Mouse (Mus musculus): ENCODE results near the gene Agpat2.

The Agpat2 gene

DNA sequence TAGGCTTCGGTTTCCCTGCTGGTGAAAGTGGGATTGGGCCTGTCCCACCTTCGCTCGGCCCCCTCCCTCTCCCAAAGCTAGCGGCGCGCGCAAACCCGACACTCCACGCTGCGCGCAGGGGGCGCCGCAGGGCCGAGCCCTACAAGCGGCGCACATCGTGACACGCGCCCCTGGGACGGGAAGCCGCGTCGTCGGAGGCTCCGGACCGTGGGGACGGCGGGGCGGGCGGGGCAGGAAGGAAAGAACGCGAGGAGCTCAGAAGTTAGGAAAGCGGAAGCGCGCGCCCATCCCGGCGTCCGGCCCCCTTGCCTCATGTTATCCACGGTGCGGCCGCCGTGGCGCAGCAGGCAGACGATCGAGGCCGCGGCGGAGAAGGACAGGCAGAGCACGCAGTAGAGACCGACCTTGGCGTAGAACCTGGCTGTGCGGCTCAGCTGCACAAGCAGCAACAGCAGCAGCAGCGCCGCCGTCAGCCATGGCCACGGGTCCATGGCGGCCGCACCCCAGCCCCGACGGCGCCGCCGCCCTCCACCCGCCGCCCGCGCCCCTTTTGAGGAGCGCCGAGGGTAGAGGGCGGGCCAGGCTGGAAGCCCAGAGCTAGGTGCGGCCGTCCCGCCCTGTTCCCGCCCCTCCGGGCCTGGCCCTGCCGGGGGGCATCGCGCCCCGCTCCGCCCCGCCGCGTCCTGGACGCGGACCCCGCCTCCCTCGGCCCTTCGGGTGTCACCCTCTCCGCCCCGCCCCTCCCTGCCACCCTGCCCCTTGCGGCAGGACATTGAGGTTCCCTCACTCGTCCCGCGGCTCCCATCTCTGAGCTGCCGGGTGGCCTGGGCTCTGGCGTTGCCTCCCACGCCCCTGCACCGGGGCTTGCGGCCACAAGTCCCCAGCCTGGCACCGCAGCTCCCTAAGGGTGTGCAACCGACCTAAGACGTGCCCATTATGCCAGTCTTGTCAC is at the start of gene Agpat2:
Gene Agpat2 (minus strand): TSS at position 698 of the 952 bp plus-strand sequence.
- DNase-seq = peak; percentile 83

DNA sequence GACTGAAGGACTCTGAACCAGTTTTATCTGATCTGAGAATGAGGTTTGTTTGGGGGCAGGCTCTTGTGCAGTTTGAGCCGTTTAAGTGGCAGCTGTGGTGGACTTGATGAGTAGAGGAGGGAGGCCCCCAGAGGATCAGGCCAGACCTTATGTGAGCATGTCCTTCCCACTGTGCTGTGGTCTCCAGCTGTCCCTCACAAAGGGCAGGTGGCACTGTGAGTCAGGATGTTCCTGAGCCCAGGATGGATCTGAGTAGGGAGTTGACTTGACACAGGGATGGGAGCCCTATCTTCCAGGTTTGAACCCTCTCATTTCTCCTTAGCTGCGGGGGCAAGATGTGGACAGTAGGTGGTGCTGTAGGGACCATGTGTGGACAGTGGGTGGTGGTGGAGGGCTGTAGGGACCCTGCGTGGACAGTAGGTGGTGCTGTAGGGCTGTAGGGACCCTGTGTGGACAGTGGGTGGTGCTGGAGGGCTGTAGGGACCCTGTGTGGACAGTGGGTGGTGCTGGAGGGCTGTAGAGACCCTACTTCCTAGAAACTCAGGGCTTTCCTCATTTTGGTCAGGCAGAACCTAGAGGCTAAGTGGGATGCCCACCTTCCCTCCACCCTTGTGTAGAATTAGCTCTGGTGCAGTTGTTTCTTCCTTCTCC is 42.6 kb upstream of the Agpat2 start:
- DNase-seq = peak; percentile 90

DNA sequence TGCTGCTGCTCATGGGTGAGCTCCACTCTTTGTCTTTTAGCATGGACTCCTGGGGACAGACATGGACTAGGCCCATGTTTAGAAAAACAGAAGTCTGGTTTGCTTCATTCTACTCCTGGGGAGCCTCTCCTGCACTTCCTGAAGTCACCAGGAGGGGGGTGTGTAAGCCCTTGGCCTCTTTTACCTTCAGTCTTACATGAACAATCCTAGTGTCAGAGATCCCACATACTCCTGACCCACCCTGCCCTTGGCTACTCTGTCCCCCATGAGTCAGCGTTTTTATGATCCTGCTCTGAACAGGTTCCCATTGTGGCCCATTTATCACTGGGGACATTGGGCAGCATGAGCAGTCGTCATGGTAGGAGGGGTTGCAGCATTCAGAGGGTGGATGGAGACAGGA is 39.7 kb upstream of the Agpat2 start:
- DNase-seq = peak; percentile 58

DNA sequence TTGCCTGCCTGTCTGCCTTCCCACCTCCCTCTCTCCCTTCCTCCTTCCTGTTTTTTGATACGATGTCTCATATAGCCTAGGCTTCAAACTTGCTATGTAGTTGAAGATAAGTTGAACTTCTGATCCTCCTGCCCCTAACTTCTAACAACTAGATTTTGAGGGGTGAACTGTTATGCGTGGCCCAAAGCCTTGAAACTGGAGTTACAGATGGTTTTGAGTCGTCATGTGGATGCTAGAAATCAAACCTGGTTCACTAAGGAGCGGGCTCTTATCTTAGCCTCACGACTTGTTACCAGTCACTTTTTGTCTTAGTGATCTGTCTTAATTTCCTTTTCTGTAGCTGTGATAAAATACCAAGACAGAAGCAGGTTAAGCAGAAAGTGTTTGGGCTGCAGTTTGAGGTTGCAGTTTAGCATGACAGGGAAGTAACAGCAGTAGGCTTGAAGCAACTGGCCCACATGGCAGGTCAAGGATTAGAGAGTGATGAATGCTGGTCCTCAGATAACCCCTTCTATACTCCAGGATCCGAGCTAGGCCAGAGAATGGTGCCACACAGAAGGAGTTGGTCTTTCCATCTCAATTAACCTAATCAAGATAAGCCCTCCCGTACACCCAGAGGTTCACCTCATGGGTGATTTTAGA is 36.9 kb upstream of the Agpat2 start:
- DNase-seq = no peak

DNA sequence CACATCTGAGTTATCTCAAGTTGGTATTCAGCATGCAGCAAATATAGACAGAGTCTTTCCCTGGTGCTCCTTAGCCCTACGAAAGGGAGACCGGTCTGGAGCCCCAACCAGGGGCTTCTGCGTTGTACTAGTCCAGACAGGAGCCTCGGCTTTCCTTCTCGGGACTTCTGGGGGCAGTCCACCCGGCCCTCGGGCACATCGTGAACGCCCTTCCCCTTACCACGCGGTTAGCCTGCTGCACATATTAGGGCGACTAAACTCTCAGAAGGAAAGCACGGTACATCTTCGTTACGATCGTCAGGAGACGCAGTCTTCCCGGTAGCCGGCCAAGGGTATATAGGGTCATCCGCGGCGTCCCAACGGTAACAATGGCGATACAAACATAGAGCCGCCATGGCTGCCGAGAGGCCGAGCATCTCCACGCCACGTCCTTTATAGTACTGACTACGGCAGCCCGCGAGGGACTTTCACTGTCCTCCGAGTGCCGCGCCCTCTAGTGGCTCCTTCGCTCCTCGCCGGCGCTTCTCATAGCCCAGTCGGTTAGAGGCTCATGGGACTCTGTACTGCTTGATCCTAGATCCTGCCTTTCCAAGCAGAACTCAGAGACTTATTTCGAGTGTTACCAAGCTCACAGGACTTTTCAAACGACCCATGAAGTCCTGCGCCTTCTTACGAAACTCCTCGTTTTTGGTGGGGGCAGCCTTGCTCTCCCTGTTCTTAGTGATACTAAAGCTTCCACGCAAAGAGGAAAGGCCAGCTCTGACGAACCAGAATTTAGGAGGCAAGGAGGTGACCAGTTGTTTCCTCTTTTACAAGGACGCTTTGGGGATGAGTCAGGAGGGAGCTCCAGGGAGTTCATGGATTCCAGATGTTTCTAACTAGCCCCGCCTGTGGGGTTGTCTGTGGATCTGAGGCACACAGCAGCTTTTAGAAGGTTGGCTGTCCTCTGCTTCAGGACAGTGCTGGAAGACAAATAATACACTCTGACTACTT is 35.9 kb upstream of the Agpat2 start:
- DNase-seq = peak; percentile 98

DNA sequence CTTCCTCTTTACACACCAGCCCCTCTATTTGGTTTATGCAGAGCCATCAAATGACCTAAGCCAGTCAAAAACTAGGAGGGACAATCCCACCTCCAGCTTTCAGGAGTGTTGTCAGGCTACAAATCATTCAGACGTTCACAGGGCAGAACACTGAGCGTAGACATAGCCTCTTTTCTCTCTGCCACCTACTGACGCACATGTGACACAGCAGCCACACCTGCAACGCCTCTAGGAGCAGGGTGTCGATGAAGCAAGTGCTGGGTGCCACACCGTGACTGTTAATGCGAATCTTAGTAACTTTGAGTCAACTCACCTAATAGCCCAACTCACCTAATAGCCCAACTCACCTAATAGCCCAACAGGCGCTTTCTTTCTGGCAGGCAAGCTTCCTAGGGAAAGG is 34.9 kb upstream of the Agpat2 start:
- DNase-seq = peak; percentile 54

DNA sequence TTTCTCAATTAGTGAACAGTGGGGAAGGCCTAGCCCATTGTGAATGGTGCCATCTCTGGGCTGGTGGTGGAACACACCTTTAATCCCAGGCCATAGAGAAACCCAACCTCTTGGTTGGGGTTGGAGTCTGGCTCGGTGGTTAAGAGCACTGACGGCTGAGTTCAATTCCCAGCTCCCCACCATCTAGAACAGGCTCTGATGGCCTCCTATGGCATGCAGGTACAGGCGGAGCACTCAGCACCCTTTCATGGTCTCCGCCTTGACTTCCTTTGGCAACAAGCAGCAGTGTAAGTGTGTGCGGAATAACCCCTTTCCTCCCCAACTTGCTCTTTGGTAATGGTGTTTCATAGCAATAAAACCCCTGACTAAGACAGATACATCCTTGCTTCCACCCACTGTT is 34.4 kb upstream of the Agpat2 start:
- no peak for DNase-seq

DNA sequence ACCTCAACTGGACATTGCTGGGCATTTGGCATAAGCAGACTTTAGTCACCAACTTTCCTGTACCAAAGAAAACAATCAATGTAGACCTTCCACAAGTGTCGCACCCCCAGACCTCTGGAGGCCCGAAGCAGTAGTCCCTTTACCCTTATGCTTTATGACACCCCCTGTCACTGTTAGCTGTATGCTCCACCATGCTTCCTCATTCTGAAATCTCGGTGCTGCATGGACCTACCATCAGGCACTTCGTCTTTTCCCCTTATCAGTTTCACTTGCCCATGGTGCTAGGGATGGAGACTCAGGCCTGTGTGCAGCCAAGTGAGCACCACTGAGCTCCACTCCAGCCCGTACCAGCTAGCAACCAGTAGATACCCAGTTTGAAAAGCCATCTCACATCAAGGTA is 33.8 kb upstream of the Agpat2 start:
- no peak for DNase-seq

DNA sequence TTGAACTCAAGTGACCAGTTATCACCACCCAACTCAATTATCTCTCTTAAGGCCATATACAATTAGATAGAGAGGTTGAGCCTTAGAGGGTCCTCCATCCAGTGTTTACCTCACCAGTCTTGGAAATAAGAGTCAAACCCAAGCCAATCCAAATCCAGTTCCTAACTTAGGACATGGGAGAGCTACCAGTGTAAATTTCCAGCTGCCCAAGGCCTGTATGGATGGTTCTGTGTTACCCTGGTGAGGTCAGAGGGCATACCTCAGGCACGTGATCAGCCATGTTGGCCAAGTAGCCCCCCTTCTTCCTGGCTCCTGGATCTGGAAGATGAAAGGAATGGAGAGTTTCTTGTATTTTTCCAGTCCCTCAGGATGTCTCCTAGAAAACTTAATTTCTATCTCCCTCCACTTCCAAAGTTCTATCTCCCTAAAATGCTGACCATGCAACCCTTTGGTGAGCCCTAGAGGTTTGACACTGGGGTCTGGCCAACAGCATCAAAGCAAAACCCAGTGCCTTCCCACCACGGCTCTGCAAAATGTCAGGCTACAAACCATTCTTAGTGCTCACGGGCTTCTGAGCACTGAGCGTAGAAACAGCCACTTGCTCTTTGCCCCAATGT is 33.2 kb upstream of the Agpat2 start:
- no peak for DNase-seq

DNA sequence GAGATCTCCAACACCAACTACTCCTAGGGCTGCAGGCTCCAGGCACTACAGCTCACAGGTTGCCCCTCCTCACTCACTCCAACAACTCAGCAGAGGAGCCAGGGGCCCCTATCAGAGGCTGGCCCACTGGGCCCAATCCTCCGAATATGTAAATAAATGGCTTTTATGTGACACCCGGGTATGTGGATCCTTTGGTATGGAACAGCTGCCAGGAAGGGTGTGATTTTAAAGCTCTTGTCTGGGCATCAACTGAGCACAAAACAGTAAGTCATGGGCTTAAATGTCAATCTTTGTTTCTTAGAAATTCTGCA is 32.1 kb upstream of the Agpat2 start:
- no peak for DNase-seq

DNA sequence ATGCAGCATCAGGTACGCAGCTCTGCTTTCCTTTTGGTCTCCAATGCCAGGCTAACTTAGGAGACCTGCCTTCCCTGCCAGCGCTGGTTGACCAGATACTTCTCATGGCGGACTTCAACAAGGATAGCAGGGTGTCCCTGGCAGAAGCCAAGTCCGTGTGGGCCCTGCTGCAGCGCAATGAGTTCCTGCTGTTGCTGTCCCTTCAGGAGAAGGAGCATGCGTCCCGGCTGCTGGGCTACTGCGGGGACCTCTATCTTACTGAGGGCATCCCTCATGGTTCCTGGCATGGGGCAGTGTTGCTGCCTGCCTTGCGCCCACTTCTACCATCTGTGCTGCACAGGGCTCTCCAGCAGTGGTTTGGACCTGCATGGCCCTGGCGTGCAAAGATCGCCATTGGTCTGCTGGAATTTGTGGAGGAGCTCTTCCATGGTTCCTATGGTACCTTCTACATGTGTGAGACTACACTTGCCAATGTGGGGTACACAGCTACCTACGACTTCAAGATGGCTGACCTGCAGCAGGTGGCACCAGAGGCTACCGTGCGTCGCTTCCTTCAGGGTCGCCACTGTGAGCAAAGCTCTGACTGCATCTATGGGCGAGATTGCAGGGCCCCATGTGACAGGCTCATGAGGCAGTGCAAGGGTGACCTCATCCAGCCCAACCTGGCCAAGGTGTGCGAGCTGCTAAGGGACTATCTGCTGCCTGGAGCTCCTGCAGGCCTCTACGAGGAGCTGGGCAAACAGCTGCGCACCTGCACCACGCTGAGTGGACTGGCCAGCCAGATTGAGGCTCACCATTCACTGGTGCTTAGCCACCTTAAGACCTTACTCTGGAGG is 31.5 kb upstream of the Agpat2 start:
- DNase-seq = peak; percentile 17

DNA sequence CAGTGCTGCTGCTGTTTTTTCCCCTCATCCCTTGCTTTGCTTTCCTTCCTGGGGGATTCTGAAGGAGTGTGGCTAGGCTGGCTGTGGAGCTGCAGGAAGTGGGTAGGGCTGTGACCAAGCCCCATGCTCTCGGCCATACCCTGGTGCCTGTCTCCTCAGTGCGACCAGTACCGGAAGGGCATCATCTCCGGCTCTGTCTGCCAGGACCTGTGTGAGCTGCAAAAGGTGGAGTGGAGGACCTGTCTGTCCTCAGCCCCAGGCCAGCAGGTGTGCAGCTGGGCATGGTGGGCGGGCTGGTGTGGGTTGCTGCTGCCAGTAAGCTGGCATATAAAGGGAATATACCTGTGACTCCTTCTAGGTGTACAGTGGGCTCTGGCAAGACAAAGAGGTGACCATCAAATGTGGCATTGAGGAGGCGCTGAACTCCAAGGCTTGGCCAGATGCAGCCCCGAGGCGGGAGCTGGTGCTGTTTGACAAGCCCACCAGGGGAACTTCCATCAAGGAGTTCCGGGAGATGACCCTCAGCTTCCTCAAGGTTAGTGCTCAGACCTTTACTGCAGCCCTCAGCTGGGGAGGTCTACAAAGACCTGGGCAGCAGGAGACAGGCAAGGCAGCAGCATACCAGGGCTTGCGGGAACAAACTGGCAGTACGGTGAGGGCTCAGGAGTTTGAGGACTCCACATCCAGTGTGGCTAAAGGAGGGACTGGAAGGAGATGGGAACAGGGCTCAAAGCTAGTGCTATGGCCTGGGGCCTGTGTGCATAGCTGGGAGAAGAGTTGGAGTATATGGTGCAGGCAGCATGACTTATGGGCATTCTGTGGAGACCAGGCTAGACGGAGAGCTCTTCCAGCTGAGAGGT is 30.6 kb upstream of the Agpat2 start:
- peak; percentile 17 for DNase-seq

DNA sequence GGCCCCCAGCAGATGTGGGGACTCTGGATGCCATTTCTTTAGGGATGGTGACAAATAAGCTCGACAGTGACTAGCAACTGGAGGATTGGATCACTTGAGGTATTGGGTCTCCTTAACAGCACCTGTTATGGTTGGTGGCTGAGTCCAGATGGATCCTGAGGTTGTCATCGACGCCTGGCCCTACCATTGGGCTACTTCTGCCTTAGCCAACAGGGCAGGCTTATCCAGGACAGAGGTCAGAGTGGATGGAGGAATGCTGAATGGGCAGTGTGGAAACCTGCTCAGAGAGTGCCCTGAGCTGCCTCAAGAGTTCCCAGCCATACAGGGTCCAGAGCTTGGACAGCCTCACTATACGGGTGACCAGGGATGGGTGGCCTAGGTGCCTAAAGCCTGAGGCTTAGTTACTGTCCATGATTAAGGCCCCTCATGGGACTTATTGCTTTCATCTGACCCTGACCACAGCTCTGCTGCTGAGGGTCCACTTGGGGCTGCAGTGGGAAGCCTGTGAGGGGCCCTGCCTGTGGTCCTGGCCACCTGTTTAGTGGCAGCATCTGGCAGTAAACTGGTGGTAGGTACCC is 29.8 kb upstream of the Agpat2 start:
- no peak for DNase-seq

DNA sequence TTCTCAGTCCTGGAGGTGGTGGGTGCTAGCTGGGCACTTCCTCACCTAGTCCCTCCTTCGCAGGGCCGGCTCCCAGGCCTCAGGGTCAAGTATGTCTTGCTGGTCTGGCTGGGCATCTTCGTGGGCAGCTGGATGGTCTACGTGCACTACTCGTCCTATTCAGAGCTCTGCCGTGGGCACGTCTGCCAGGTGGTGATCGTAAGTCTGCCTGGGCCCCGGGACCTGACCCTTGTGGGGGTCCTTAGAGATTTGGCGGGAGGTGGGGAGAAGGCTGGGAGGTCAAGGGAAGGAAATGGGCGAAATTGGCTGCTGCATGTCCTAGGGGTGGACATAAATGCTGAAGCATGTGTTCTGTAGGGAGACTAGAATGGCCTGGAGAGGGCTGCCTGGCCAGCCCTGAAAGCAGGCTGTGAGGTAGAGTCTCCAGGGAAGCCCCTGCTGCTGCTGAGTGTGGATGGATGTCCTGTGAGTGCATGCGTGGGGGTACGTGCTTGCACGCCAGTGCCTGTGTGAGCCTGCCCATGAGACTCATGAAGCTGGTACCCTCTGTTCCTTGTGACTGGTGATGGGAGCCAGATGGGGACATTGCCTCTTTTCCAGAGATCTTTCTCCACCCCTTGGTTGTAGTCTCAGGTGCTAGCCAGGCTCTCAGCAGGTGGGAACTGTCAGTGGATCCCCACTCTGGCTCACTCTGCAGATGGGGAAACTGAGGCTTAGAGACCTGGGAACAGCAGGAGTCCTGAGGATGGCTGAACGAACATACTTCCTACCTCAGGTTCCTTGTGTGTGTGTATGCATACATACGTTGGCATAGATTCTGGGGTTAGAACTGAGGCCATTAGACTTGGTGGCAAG is 28.6 kb upstream of the Agpat2 start:
- DNase-seq = no peak

DNA sequence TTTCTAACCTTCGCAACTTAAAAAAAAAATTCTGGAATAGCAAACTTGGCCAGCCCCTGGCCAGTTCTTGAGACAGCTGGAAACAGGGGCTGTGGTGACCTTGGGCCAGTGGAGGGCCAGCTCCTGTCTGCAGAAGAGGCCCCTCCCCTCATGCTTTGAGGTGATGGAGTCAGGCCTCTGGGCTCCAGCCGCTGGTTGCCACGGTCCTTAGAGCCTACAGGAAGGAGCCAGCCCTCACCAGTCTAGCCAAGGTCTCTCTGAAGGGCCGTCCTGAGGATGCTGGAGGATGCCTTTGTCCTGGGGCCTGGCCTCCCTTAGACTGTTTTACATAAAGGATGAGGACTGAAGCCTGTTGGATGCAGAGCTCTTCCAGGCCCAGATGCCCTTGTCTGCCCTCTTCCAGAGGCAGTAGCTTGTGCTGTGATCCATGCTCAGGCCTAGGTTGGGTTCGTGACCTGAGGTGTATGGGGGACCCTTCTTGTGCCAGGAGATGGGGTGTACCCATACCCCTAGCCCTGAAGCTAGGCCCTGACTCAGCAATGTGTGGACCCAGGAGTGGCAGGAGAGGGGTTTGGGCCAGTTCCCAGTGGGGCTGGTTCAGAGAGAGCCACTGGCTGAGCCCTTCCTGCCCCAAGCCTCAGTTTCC is 24.7 kb upstream of the Agpat2 start:
- peak; percentile 59 for DNase-seq

DNA sequence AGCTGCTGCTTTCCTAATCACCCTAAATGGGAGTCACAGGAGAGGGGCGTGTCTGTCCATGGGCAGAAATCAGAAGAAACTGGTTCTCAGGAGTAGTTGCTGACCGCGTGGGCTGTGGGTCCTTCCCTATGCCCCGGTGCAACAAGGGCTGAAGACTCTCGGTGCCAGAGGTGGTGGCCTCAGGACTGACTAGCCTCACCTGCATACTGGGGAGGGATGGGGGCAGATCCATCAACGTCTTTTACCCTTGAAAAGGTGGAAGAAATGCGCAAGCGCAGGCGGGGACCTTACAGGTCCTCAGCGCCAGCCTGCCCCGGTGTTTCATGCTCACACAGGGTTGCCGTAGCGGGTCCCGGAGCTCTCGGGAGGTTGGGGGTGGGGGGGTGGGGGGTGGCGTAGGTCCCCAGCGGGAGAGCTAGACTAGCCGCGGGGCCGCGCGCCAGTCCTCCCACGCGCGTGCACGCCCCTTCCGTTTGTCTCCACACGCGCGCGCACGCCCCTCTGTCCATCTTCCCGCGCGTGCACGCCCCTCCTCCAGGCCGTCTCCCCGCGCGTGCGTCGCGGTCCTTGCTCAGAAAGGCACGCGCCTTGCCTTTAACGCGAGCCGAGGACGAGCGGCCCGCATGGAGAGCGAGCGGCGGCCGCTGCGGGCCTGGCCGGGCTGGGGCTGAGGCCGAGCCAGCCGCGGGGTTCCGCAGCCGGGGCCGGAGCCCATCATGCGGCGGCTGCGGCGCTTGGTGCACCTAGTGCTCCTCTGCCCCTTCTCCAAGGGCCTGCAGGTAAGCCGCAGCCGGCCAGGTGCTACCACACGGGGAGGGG is 23.9 kb upstream of the Agpat2 start, which contains the start of gene Fam69b:
Gene Fam69b (plus strand): TSS at position 537 of the 819 bp plus-strand sequence.
- peak; percentile 96 for DNase-seq

DNA sequence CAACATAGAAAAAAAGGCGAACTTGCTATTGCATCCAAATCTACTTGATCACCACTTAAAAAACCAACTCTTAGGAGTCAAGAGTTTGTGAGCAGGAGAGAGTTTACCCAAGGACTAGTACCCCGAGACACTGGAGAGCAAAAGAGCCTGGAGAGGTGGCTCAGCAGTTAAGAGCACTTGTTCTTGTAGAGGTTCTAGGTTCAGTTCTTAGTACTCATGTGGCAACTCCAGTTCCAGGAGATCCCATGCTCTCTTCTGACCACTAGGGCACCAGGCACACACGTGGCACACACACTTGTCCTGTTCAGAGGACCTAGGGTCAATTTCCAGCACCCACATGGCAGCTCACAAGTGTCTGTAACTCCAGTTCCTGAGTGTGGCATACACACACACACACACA is 21.9 kb upstream of the Agpat2 start:
- no peak for DNase-seq
